Comparison of ENCODE assay signal across 15 mouse cellular contexts in genomic region chr16:21665423-21665986, GRCm38 (mm10). TPM values are rescaled to one million over a fixed set of nuclear protein-coding genes. Genes with fewer than 3 reads are reported as not detected.
DNase-seq lines count a peak whose midpoint lies in the region; ATAC-seq lines count a peak whose summit lies in the region.
"Had no signal": no experiment of that assay in that cellular context is flagged by ENCODE, and none has a peak within 500 bp of the region (broad histone marks: within the 10 kb centered on the region; RNA-seq: fewer than 3 reads in every experiment).

No protein-coding gene starts in this region.

- peaks cover 8% of the 10 kb centered on the region; the same call in 1 of the 2 replicates for H3K9me3 ChIP-seq in hindbrain, embryonic 10.5 days
- no peaks in the 10 kb centered on the region for H3K9me3 ChIP-seq in midbrain, embryonic 13.5 days
- no peaks in the 10 kb centered on the region for H3K9me3 ChIP-seq in liver, embryonic 12.5 days (replicated peaks)
- H3K9me3 ChIP-seq: lung, embryonic 15.5 days had no signal

- H3K4me1 ChIP-seq in hindbrain, embryonic 10.5 days (replicated peaks): peaks cover 37% of the 10 kb centered on the region
- H3K4me1 ChIP-seq in midbrain, embryonic 13.5 days (replicated peaks): peaks cover 45% of the 10 kb centered on the region
- H3K4me1 ChIP-seq in liver, embryonic 12.5 days: no peaks in the 10 kb centered on the region
- H3K4me1 ChIP-seq: lung, embryonic 15.5 days had no signal

- peak overlapping the region; percentile 45; the same call in 1 of the 2 replicates for H3K27ac ChIP-seq in hindbrain, embryonic 10.5 days
- peak overlapping the region; percentile 88 for H3K27ac ChIP-seq in midbrain, embryonic 13.5 days
- H3K27ac ChIP-seq in liver, embryonic 12.5 days: no peak overlapping the region
- H3K27ac ChIP-seq: lung, embryonic 15.5 days; stomach, postnatal 0 days had no signal

- peak; percentile 43 for DNase-seq in left cerebral cortex, postnatal 4 days
- DNase-seq in left cerebral cortex, postnatal 14 days (ENCODE audit: low spot score in 2 of 2): no peak
- no peak for DNase-seq in hindbrain, embryonic 10.5 days (ENCODE audit: low spot score)
- DNase-seq in retina, postnatal 7 days (ENCODE audit: low read depth, low spot score): peak; percentile 28
- DNase-seq in thymus, postnatal 36 days: no peak
- no peak for DNase-seq in left cerebral cortex, postnatal 10 days (ENCODE audit: extremely low spot score in 1 of 2, low spot score in 2 of 2)
- DNase-seq: gastrocnemius, postnatal 14 days; kidney, postnatal 36 days had no signal

- peak; percentile 66 for ATAC-seq in midbrain, embryonic 13.5 days
- no peak for ATAC-seq in liver, embryonic 12.5 days
- ATAC-seq: CD4-positive, CD25-positive, alpha-beta regulatory T cell, adult 4 months; intestine, embryonic 16.5 days had no signal

- intact Hi-C loops in left cerebral cortex, postnatal 4 days (cut with DNase I): no loop called here
- intact Hi-C loops in left cerebral cortex, postnatal 14 days (cut with DNase I): no loop called here
- intact Hi-C loops in left cerebral cortex, postnatal 10 days (cut with DNase I): no loop called here

- H3K4me2 ChIP-seq in midbrain, embryonic 13.5 days (replicated peaks): peak overlapping the region; percentile 41
- H3K4me2 ChIP-seq in liver, embryonic 12.5 days: no peak overlapping the region
- H3K4me2 ChIP-seq: lung, embryonic 15.5 days had no signal

- H3K36me3 ChIP-seq in hindbrain, embryonic 10.5 days: no peaks in the 10 kb centered on the region
- H3K36me3 ChIP-seq in midbrain, embryonic 13.5 days: peaks cover 8% of the 10 kb centered on the region; the same call in 1 of the 2 replicates
- H3K36me3 ChIP-seq in liver, embryonic 12.5 days: no peaks in the 10 kb centered on the region
- H3K36me3 ChIP-seq: lung, embryonic 15.5 days had no signal

- no peak overlapping the region for H3K4me3 ChIP-seq in hindbrain, embryonic 10.5 days
- no peak overlapping the region for H3K4me3 ChIP-seq in midbrain, embryonic 13.5 days (replicated peaks)
- no peak overlapping the region for H3K4me3 ChIP-seq in liver, embryonic 12.5 days
- H3K4me3 ChIP-seq: lung, embryonic 15.5 days; megakaryocyte, embryonic 14.5 days had no signal

- 0 out of 2 replicates have a peak overlapping the region, but pooled peaks have one; percentile 3 for H3K9ac ChIP-seq in midbrain, embryonic 13.5 days (replicated peaks)
- no peak overlapping the region for H3K9ac ChIP-seq in liver, embryonic 12.5 days
- H3K9ac ChIP-seq: lung, embryonic 15.5 days had no signal

- 13% methylated on average over 4 of the region's 4 CpGs for WGBS in hindbrain, embryonic 10.5 days
- under 1% methylated on average over 4 of the region's 4 CpGs for WGBS in midbrain, embryonic 13.5 days
- WGBS in liver, embryonic 12.5 days (ENCODE audit: insufficient replicate concordance): 25% methylated on average over 4 of the region's 4 CpGs

- H3K27me3 ChIP-seq in hindbrain, embryonic 10.5 days (ENCODE audit: insufficient read depth, poor library complexity, severe bottlenecking): peaks cover 15% of the 10 kb centered on the region
- H3K27me3 ChIP-seq in midbrain, embryonic 13.5 days: no peaks in the 10 kb centered on the region
- H3K27me3 ChIP-seq in liver, embryonic 12.5 days (replicated peaks): peaks cover 15% of the 10 kb centered on the region

RNA-seq across cellular contexts. Expression of gene 2510009E07Rik, which starts 29.0 kb away (rescaled TPM):
- 10 to 100 TPM; 68.9 to 81.0 TPM for total RNA-seq in left cerebral cortex, postnatal 4 days (2021)
- 10 to 100 TPM; 54.7 to 59.9 TPM for total RNA-seq in left cerebral cortex, postnatal 14 days (2021)
- polyA plus RNA-seq in hindbrain, embryonic 10.5 days (2016; fragmentation: Nextera tagmentation; extraction: Ambion mirVana): 32.9 and 34.0 TPM in 2 replicates
- 76.4 and 91.1 TPM in 2 replicates for polyA plus RNA-seq in midbrain, embryonic 13.5 days (2015; fragmentation: Nextera tagmentation; extraction: Ambion mirVana)
- polyA plus RNA-seq in liver, embryonic 12.5 days (2016; fragmentation: Nextera tagmentation; extraction: Ambion mirVana): 3.9 and 4.2 TPM in 2 replicates
- total RNA-seq in left cerebral cortex, postnatal 10 days (2021): 10 to 100 TPM; 73.8 to 79.5 TPM

Comparison
In these comparisons a context has a peak if more than half of its experiments do, and no peak if none do; other contexts are left out.
1. DNase-seq: peak in left cerebral cortex, postnatal 4 days (single experiment) and retina, postnatal 7 days (single experiment); none in left cerebral cortex, postnatal 14 days (0 of 2), hindbrain, embryonic 10.5 days (single experiment), thymus, postnatal 36 days (0 of 2) and left cerebral cortex, postnatal 10 days (0 of 2).